Mouse (Mus musculus) cerebellum, adult (tissue): ENCODE data around the gene Gm15517.

ENCODE experiments used
- ATAC-seq: cut with Nextera tagmentation; 2 replicates; pipeline ENCODE4 v1.9.2; 2017; ENCODE audit warnings: mild to moderate bottlenecking, moderate library complexity, mixed read lengths; ENCODE audit not compliant: insufficient number of reproducible peaks, low FRiP score, low TSS enrichment

Gene Gm15517

GRCm38 (mm10) chr7:44307261-44308020 is 46.2 kb downstream of the Gm15517 start:
- no peak for ATAC-seq

- no peak for ATAC-seq
These were observed 48.4 kb downstream of the Gm15517 start, which contains the start of gene Shank1 for GRCm38 (mm10) chr7:44309475-44310284. TSS of gene Shank1 (plus strand) at chr7:44310253.

GRCm38 (mm10) chr7:44310285-44310877 is 49.1 kb downstream of the Gm15517 start:
- ATAC-seq, result no peak

- no peak for ATAC-seq
These were observed 49.8 kb downstream of the Gm15517 start for GRCm38 (mm10) chr7:44310878-44311712.
